Mouse (Mus musculus): ENCODE data around the gene Cldn4. TPM values are rescaled to one million over a fixed set of nuclear protein-coding genes. Genes with fewer than 3 reads are reported as not detected.
"Not testable (repeated sequence)": the region's sequence is repeated elsewhere in the genome, so short reads cannot be mapped to it uniquely, and the experiment has no call there.

Gene Cldn4
- polyA plus RNA-seq, 1 experiment: 0.44 TPM

DNA sequence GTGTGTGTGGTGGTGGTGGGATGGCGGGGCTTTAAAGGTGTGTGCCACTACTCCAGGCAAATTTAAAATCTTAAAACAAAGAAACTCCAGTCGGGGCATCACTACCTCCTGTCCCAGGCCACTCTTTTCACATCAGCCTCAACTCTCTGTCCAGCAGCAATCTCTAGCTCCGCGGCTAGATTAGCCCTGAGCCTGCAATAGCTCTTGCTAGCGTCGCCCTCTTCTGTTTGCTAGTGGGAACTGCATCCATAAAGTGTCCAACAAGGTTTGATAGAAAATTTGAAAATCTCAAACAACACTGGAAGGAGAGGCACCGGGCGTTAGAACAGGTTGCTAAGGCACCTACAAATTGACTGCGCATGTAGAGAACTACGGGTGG lies 18.7 kb upstream of the Cldn4 start:
- no peak overlapping the region for H3K4me3 ChIP-seq (ENCODE audit: extremely low read depth, insufficient read depth, insufficient read length)
- H3K4me1 ChIP-seq (ENCODE audit: control insufficient read depth, insufficient read depth, insufficient read length): peaks cover 5% of the 10 kb centered on the region; the same call in 1 of the 2 replicates
- TF ChIP-seq POLR2A (IDR thresholded peaks at IDR 0.05; ENCODE audit: low read depth, low read length) (no peak), CTCF (IDR thresholded peaks at IDR 0.05; ENCODE audit: extremely low read depth, insufficient read depth, insufficient read length, insufficient replicate concordance) (peak; percentile 58; the same call in 1 of the 2 replicates)
- DNase-seq (ENCODE audit: low read depth in 1 of 2, low spot score in 2 of 2): peak; percentile 47 to 57
- 8% methylated on average over 10 of the region's 10 CpGs for WGBS
- H3K36me3 ChIP-seq (ENCODE audit: control insufficient read depth, insufficient read depth, low read length): no peaks in the 10 kb centered on the region
- H3K27me3 ChIP-seq (ENCODE audit: control insufficient read depth, insufficient read depth, low read length): no peaks in the 10 kb centered on the region
- no peak overlapping the region for H3K27ac ChIP-seq (ENCODE audit: insufficient read depth, low read length)

DNA sequence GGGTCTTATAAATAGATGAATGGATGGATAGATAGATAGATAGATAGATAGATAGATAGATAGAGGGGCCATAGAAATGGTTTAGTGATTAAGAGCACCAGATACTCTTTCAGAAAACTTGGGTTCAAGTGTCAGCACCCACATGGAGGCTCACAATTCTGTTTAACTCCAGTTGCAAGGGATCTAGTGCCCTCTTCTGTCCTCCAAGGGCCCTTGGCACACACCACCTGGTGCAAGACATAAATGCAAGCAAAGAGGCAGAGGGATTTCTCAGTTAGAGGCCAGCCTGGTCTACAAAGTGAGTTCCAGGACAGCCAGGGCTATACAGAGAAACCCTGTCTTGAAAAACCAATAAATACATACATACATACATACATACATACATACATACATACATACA lies 17.9 kb upstream of the Cldn4 start:
- H3K4me1 ChIP-seq (ENCODE audit: control insufficient read depth, insufficient read depth, insufficient read length); DNase-seq (ENCODE audit: low read depth in 1 of 2, low spot score in 2 of 2); H3K27me3 ChIP-seq (ENCODE audit: control insufficient read depth, insufficient read depth, low read length); H3K27ac ChIP-seq (ENCODE audit: insufficient read depth, low read length); H3K36me3 ChIP-seq (ENCODE audit: control insufficient read depth, insufficient read depth, low read length); H3K4me3 ChIP-seq (ENCODE audit: extremely low read depth, insufficient read depth, insufficient read length): not testable (repeated sequence)

DNA sequence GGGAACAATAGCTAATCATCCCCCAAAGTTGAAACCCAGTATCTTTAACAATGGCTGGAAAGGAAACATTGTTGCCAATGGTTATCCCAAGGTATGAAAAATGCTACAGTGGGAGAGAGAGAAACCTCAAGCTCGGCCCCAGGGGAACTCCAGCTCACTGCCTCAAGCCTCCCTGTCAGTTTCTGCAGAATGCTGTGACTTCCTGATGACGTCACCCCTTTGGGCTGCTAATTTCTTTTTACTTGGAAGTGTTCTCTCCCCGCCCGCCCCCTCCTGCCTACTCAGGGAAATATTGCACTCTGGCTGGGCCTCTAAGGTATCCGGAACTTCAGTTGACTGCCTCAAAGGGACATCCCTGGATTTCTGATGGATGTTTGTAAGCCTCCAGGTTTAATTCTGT lies 16.8 kb upstream of the Cldn4 start:
- no peaks in the 10 kb centered on the region for H3K36me3 ChIP-seq (ENCODE audit: control insufficient read depth, insufficient read depth, low read length)
- no peak overlapping the region for H3K27ac ChIP-seq (ENCODE audit: insufficient read depth, low read length)
- 43% methylated on average over 5 of the region's 5 CpGs for WGBS
- no peaks in the 10 kb centered on the region for H3K27me3 ChIP-seq (ENCODE audit: control insufficient read depth, insufficient read depth, low read length)
- no peak overlapping the region for H3K4me3 ChIP-seq (ENCODE audit: extremely low read depth, insufficient read depth, insufficient read length)
- no peak for DNase-seq (ENCODE audit: low read depth in 1 of 2, low spot score in 2 of 2)
- TF ChIP-seq CTCF (IDR thresholded peaks at IDR 0.05; ENCODE audit: extremely low read depth, insufficient read depth, insufficient read length, insufficient replicate concordance): no peak
- no peak for TF ChIP-seq POLR2A (IDR thresholded peaks at IDR 0.05; ENCODE audit: low read depth, low read length)
- H3K4me1 ChIP-seq (ENCODE audit: control insufficient read depth, insufficient read depth, insufficient read length): peaks cover 5% of the 10 kb centered on the region; the same call in 1 of the 2 replicates

DNA sequence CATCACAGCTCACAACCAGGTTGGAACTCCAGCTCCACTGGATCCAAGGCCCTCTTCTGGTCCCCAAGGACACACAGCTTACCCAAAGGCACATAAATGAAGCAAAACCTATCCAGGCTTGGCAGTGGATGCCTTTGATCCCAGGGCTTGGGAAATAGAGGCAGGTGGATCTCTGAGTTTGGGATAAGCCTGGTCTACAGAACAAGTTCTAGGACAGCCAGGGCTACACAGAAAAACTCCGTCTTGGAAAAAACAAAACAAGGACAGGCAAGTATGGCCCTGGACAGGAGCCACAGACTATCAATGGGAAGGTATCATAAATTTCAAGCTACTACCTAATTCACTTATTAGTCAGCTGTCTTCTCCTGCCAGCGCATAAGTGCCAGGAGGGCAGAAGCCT lies 14.8 kb upstream of the Cldn4 start:
- Histone ChIP-seq H3K36me3 (ENCODE audit: control insufficient read depth, insufficient read depth, low read length) (no peaks in the 10 kb centered on the region), H3K4me1 (ENCODE audit: control insufficient read depth, insufficient read depth, insufficient read length) (peaks cover 5% of the 10 kb centered on the region; the same call in 1 of the 2 replicates), H3K27ac (ENCODE audit: insufficient read depth, low read length) (no peak overlapping the region), H3K4me3 (ENCODE audit: extremely low read depth, insufficient read depth, insufficient read length) (no peak overlapping the region), H3K27me3 (ENCODE audit: control insufficient read depth, insufficient read depth, low read length) (no peaks in the 10 kb centered on the region)
- no peak for DNase-seq (ENCODE audit: low read depth in 1 of 2, low spot score in 2 of 2)
- TF ChIP-seq POLR2A (IDR thresholded peaks at IDR 0.05; ENCODE audit: low read depth, low read length) (no peak), CTCF (IDR thresholded peaks at IDR 0.05; ENCODE audit: extremely low read depth, insufficient read depth, insufficient read length, insufficient replicate concordance) (no peak)
- 93% methylated on average over 2 of the region's 2 CpGs for WGBS

DNA sequence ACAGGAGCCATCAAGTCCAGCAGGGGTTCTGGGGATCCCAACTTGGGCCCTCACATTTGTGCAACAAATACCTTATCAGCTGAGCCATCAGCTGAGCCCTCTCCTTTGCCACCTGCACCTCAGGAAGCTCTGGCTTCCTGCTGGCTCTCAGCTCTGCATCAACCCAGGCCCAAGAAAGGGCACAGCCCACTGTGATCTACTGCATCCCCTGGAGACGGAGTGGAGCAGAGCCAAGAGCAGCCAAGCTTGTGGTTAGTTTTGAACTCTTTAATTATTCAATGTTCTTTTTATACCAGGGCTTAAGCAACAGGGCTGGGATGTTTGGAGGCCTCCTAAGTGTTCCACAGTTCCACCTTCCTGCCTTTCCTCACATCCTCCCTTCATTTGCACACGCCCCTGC lies 13.7 kb upstream of the Cldn4 start:
- H3K4me3 ChIP-seq (ENCODE audit: extremely low read depth, insufficient read depth, insufficient read length): no peak overlapping the region
- 27% methylated on average over 2 of the region's 2 CpGs for WGBS
- no peak for DNase-seq (ENCODE audit: low read depth in 1 of 2, low spot score in 2 of 2)
- TF ChIP-seq CTCF (IDR thresholded peaks at IDR 0.05; ENCODE audit: extremely low read depth, insufficient read depth, insufficient read length, insufficient replicate concordance): no peak
- TF ChIP-seq POLR2A (IDR thresholded peaks at IDR 0.05; ENCODE audit: low read depth, low read length): no peak
- no peak overlapping the region for H3K27ac ChIP-seq (ENCODE audit: insufficient read depth, low read length)
- H3K27me3 ChIP-seq (ENCODE audit: control insufficient read depth, insufficient read depth, low read length): no peaks in the 10 kb centered on the region
- H3K4me1 ChIP-seq (ENCODE audit: control insufficient read depth, insufficient read depth, insufficient read length): no peaks in the 10 kb centered on the region
- no peaks in the 10 kb centered on the region for H3K36me3 ChIP-seq (ENCODE audit: control insufficient read depth, insufficient read depth, low read length)

DNA sequence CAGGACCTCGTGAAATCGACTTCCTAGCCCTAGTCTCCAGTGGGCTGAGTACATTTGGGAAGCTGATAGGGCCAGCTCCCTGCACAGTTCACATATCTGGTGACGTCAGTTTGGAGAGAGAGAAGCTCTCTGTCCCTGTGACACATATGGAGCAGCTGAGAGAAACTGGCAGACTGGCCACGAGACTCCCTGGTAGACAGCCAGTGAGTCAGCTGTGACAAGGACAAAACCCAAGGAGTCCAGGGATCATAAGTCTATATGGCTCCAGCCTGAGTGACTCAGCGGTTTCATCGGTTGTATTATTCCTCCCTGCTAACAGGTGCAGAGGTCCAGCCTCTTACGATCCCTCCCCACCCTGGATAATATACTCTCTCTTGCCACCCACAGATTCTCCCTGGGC lies 12.4 kb upstream of the Cldn4 start:
- 67% methylated on average over 7 of the region's 7 CpGs for WGBS
- no peak for DNase-seq (ENCODE audit: low read depth in 1 of 2, low spot score in 2 of 2)
- Histone ChIP-seq H3K27me3 (ENCODE audit: control insufficient read depth, insufficient read depth, low read length) (no peaks in the 10 kb centered on the region), H3K27ac (ENCODE audit: insufficient read depth, low read length) (no peak overlapping the region), H3K4me3 (ENCODE audit: extremely low read depth, insufficient read depth, insufficient read length) (no peak overlapping the region), H3K4me1 (ENCODE audit: control insufficient read depth, insufficient read depth, insufficient read length) (no peaks in the 10 kb centered on the region), H3K36me3 (ENCODE audit: control insufficient read depth, insufficient read depth, low read length) (no peaks in the 10 kb centered on the region)
- no peak for TF ChIP-seq POLR2A (IDR thresholded peaks at IDR 0.05; ENCODE audit: low read depth, low read length)

DNA sequence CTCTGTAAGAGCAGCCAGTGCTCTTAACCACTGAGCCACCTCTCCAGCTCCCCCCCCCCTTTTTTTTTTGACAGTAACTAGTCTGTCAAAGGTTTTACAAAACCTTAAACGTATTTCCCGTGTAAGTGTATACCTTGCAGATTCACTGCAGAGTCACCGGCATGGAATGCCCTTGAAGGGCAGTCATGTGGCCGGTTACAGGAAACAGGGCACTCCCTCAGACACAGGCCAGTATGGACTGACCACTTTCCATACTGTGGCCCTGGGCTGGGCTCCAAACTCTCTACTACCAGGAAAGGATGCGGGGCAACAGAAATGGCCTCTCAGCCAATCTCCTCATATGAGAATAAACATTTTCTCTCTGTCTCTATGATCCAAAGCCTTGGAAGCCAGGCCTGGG lies 8.8 kb upstream of the Cldn4 start:
- Histone ChIP-seq H3K36me3 (ENCODE audit: control insufficient read depth, insufficient read depth, low read length) (no peaks in the 10 kb centered on the region), H3K27me3 (ENCODE audit: control insufficient read depth, insufficient read depth, low read length) (no peaks in the 10 kb centered on the region), H3K4me1 (ENCODE audit: control insufficient read depth, insufficient read depth, insufficient read length) (peaks cover 4% of the 10 kb centered on the region; the same call in 1 of the 2 replicates), H3K27ac (ENCODE audit: insufficient read depth, low read length) (no peak overlapping the region), H3K4me3 (ENCODE audit: extremely low read depth, insufficient read depth, insufficient read length) (no peak overlapping the region)
- no peak for DNase-seq (ENCODE audit: low read depth in 1 of 2, low spot score in 2 of 2)
- TF ChIP-seq POLR2A (IDR thresholded peaks at IDR 0.05; ENCODE audit: low read depth, low read length): no peak
- no peak for TF ChIP-seq CTCF (IDR thresholded peaks at IDR 0.05; ENCODE audit: extremely low read depth, insufficient read depth, insufficient read length, insufficient replicate concordance)
- 85% methylated on average over 5 of the region's 5 CpGs for WGBS
